Mouse (Mus musculus): ENCODE data around the gene Sp1.

The Sp1 gene

GRCm38 (mm10) chr15:102449366-102449765, 43.4 kb downstream of the Sp1 start:
- DNase-seq, result no peak

GRCm38 (mm10) chr15:102450928-102451327, 45.0 kb downstream of the Sp1 start:
- no peak for DNase-seq

GRCm38 (mm10) chr15:102451666-102452430, 45.9 kb downstream of the Sp1 start:
- no peak for DNase-seq

- no peak for DNase-seq
Measured at GRCm38 (mm10) chr15:102455993-102456392, 50.0 kb downstream of the Sp1 start.

DNA sequence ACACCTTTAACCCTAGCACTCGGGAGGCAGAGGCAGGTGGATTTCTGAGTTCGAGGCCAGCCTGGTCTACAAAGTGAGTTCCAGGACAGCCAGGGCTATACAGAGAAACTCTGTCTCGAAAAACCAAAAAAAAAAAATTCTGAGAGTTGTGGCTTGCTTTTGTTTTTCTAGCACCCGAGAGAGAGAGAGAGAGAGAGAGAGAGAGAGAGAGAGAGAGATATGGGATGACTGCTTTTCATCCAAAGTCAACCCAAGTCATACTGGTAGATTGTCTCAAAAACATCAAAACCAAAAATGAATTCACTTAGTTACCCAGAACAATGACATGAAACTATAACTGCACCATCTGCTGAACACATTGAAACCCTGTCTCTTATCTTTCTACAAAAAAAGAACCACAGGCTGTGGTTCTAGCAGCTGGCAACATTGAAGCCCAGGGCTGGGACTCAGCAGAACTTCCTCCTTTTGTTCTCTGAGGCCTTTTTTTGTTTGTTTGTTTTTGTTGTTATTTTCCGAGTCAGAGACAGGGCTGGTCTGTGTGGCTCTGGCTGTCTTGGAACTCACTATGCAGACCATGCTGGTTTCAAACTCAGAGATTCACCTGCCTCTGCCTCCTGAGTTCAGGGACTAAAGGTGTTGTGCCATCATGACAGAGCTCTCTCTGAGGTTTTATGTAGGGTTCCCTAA, 52.2 kb downstream of the Sp1 start:
- DNase-seq, result no peak

DNA sequence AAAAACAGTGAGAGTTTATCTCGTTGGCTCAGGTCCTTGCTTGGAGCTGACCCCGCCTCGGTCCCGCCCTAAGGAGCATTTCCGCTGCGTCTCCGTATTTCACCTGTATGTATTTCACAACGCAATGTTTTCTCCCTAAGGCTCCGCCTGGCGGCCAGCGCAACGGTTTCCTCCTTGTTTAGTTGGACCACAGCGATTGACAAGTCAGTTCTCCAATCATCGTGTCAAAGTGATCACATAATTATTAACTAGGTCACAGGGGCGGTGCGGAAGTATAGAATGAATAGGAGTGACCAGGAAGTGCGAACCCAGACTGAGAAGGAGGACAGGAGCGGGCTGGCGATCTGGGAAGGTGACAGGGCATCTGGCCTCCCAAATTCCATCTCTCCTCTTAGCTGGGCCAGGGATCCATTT, 53.0 kb downstream of the Sp1 start, which contains the start of gene Prr13:
Prr13 (plus strand) TSS at position 125 of the 414 bp plus-strand sequence.
- DNase-seq, result peak; percentile 97

- no peak for DNase-seq
Measured at GRCm38 (mm10) chr15:102459381-102459780, 53.4 kb downstream of the Sp1 start.

GRCm38 (mm10) chr15:102459847-102460246, 53.9 kb downstream of the Sp1 start:
- DNase-seq, result no peak

DNA sequence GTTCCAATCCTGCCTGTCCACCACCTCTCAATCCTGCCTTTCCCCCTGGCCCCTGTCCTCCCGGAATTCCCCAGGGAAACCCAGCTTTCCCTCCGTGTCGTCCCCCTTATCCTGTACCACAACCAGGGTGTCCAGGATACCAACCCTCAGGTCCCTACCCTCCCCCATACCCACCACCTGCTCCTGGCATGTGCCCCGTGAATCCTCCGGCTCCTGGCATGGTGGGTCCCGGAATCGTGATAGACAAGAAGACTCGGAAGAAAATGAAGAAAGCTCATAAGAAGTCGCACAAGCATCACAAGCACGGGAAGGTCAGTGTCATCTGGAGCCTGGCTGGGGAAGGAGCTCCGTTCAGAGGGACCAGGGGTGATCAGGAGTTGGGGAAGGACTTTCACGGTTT, 54.5 kb downstream of the Sp1 start:
- no peak for DNase-seq

- DNase-seq, result no peak
Measured at GRCm38 (mm10) chr15:102460971-102461370, 55.0 kb downstream of the Sp1 start.

DNA sequence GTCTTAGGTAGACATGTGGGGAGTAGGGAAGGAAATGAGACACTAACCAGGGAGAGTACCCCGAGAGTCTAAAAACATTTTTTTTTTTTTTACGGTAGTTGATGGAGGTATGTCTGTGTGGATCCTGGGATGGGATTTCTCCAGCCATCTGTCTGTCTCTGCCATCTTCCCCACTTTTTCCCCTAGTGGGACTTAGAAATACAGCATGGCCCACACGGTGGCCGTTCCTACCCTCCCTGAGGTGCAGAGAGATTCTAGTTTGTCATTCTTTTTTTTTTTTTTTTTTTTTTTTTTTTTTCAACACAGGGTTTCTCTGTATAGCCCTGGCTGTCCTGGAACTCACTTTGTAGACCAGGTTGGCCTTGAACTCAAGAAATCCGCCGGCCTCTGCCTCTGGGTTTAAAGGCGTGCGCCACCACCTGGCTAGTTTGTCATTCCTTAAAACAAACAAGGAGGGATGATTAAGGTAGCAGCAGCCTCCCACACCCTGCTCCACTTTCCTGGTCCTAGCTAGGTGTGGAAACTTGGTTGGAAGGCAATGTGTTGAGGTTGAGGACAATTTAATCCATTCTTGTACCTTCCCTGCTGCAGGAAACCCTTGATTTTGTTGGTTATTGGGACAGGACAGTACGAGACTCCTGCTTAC, 55.6 kb downstream of the Sp1 start:
- no peak for DNase-seq

- DNase-seq, result no peak
Measured at GRCm38 (mm10) chr15:102463666-102464065, 57.7 kb downstream of the Sp1 start.

GRCm38 (mm10) chr15:102468675-102469370, 62.9 kb downstream of the Sp1 start:
- no peak for DNase-seq

DNA sequence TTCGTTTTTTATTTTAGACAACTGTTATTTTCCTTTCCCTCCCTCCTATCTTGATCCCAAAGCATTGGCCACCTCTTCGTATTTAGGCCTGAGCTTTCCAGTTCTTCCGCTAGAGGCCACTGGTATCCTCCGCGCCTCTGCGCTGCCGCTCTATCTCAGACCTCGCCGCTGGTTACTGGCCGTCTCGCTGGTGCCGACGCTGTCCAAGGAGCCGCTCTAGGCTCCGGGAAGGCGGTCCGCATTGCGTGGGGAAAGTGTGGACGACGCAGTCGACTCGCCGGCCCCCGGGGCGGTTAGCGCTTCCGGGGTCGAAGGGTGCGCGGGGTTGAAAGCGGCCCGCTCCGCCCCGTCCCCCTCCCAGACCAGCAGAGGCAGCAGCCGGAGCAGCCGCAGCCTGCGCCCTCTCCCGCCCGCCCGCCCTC, 64.3 kb downstream of the Sp1 start, which contains the start of gene Pcbp2:
Pcbp2 (plus strand) TSS at position 357 of the 422 bp plus-strand sequence.
- DNase-seq, result peak; percentile 98

GRCm38 (mm10) chr15:102470605-102471294, 64.8 kb downstream of the Sp1 start:
- peak; percentile 88 for DNase-seq

GRCm38 (mm10) chr15:102471295-102471645, 65.3 kb downstream of the Sp1 start:
- DNase-seq, result no peak

GRCm38 (mm10) chr15:102471727-102472126, 65.8 kb downstream of the Sp1 start:
- DNase-seq, result no peak

DNA sequence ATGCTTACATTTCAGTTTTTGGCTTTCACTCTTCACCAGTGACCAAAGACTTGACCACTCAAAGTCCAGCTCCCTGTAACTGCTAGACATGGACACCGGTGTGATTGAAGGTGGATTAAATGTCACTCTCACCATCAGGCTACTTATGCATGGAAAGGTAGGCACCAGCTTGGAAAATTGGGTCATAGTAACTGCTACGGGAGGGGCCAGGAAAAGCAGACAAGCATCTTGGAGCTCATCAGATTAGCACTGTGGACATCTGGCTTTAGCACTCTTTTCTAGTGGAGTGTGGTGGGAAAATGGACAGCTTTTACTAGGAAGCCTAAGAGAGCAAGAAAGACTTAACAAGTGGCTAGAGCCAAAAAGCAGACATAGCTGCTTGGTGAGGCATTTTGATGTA, 67.3 kb downstream of the Sp1 start:
- DNase-seq, result no peak

- no peak for DNase-seq
Measured at GRCm38 (mm10) chr15:102474520-102474919, 68.6 kb downstream of the Sp1 start.

DNA sequence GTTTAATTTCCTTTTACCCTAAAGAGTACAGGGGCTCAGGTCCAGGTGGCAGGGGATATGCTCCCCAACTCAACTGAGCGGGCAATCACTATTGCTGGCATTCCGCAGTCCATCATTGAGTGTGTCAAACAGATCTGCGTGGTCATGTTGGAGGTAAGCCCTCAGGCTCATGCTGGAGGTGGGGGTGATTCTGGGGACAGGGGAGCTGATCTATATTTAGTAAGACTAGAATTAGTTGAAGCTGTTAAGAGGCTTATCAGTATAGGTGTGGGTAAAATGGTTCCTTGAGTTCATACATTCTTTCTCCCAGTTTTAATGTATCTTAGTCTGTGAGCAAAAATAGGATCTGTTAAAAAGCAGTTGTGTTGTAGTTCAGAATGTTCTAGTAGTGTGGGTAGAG, 77.2 kb downstream of the Sp1 start:
- no peak for DNase-seq

DNA sequence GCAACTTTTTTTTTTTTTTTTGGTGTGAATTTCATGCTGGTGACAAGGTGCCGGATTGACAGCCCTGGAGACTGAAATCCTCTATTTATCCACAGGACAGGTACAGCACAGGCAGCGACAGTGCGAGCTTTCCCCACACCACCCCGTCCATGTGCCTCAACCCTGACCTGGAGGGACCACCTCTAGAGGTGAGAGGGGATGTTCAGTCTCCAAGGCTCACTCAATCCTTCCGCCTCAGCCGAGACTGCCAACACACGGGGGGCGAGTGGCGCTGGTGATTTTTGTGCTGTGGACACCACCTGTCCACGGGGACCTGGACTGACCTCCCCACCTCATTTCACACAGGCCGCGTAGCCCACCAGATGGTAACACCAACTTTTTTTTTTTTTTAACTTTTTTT, 79.9 kb downstream of the Sp1 start:
- no peak for DNase-seq
